Mouse (Mus musculus) kidney, adult 11 months (tissue): ENCODE data around the gene Suz12.
A peak's percentile ranks its signal among the peaks of the same experiment; 100 is the strongest.
"Not testable (repeated sequence)": the region's sequence is repeated elsewhere in the genome, so short reads cannot be mapped to it uniquely, and the experiment has no call there.

Experiments
- DNase-seq: peaks from one replicate; pipeline ENCODE4 v3.0.0; 2022

Suz12 gene

DNA sequence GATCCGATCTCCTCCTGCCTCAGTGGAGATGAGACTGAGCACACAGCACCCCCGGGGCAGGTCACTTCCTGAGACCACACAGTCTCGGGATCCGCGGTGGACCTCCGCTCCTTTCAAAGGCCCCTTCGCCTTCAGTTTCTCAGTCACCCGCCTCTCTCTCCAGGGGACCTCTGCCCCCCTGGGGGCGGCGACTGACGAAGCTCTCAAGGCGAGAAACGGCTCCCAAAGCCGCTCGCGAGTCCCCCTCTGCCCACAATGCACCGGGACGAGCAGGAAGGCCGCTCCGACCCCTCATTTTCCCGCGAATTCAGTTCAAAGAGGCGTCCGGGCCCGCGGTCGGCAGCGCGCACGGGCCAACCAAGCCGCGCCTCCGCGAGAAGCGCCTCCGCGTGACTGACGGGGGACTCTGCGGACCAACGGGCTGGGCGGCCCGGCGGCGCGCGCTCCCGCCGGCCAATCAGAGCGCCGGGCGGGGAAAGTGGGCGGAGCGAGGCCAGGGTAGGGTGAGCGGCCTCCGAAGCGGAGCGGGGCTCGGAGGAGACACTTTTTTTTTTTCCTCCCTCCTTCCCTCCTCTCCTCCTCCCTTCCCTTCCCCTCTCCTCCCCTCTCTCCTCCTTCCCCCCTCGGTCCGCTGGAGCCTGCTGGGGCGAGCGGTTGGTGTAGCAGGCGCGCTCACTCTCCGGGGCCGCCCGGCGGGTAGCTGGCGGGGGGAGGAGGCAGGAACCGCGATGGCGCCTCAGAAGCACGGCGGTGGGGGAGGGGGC lies at the start of gene Suz12:
TSS of gene Suz12 (plus strand) at position 515 of the 764 bp plus-strand sequence.
- peak; percentile 94 for DNase-seq

DNA sequence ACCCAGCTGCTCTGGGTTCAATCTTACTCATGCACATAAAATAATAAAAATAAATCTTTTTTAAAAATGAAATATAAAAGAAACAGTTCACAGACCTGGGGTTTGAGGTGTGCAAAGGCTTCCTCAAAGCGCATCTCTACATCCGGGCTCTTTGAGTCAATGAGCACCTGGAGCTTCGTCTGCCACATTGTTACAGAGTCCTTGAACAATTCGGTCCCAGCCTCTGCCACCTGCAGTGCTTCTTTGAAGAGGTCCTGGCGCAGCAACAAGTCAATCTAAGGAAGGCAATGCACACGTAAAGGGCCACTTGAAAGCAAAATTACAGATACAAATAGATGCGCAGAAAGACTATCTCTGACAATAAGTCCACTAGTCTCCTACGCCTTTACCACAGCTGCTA lies 49.8 kb upstream of the Suz12 start:
- DNase-seq: no peak

DNA sequence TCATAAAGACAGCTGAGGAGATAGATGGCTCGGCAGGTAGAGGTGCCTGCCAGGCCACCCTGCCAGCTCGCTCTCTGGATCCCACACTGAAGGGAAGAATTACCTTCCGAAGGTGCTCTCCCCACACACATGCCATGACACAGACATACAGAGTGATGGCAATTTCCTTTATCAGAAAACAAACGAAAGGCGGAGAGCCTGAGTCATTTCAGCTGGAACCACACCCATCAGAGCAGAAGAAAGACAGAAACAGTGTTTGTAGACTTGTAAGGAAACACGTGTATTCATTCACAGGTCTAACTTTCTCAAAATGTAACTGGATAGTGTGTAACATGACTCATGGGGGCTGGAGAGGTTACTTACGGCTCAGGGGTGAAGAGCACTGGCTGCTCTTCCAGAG lies 49.3 kb upstream of the Suz12 start:
- DNase-seq: no peak

DNA sequence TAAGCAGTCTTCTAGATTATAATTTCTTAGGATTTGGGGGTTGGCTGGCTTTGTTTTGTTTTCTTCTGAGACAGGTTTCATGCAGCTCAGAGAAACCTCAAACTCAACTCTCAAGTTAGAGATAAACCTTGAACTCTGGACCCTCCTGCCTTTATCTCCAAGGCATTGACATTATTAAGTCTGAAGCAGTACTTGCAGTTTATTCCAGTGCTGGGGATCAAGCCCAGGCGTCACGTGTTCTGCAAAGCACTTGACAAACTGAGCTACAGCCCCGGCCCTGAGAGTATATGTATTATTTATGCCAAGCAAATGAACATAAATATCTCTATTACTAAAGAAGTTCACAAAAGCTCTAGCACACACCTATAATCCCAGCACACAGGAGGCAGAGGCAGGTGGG lies 45.6 kb upstream of the Suz12 start:
- no peak for DNase-seq

DNA sequence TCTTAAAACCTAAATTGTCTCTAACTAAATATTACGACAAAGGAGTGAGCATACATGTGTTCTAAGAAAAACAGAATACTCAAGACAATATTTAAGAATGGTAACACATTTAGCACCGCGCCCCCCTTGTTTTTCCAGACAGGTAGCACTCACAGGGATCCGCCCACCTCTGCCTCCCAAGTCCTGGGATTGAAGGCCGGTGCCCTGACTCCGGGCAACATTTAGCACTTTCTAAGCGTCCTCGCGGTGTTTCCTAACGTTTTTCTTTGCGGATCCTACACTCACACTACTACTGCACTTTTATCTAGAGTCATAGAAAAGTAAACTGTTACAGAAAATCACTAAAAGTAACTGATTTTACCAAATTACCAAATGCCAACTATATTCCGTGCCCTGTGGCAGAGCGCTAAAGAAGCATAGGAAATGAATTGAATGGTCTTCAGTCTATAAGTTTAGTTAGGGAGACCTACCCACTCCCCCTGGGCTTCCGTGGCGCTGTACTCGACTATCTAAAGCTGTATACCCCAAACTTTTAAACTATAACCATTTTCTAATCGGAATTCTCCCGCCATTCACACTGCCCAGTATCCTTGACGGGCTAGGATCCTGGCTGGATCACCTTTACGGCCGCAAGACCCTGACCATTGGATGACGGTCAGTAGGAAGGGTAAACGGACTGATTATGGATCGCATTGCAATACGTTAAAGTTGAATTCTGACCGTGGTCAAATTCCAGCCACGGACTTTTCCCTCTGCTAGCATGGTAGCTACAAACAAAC lies 31.4 kb upstream of the Suz12 start:
- DNase-seq: no peak

DNA sequence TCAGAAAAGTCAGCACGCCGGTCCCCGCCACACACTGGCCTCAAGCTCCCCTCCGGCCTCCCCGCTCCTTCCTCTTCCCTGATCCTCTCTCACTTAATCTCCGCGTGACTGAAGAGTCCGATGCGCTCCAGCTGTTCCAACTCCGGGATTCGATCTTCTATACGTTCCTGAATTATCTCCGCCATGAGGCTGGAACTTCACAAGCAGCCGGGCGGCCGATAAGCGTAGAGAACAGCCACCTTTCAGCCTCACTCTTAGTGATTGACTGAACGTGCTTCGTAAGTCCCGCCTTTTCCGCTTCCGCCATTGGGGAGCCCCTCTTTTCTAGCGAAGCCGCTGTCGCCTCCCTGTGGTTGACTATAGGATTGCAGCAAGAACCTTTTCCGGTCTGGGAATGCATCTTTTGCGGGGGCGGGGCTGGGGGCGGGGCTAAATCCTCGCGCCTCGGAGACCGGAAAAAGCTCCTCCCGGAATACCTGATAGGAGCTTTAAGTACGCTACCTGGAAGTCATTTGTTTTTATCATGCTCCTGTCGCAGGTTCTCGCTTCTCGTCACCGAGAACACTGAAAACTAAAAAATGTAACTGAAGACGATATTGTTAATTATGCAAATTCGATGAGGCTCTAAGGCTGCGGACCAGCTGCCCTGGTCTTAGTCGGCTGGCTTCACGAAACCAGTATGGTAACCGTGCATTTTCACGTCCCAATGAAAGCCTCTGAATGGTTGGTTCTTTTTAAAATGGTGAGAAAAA lies 30.6 kb upstream of the Suz12 start, which contains the start of gene Utp6:
TSS of gene Utp6 (minus strand) at position 266 of the 752 bp plus-strand sequence.
- peak; percentile 96 for DNase-seq

DNA sequence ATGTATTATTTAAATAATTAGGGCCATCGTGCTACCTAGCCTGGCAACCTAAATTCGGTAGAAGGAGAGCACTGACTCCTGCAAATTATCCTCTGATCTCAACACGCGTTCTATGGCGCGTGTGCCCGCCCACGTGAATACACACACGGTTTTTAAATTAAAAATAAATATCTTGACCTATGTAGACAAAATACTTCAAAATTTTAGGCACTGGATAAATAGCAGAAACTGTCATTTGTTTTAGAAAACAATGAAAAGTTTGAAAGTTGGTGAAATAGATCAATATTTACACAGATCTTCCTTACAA lies 30.1 kb upstream of the Suz12 start:
- no peak for DNase-seq

DNA sequence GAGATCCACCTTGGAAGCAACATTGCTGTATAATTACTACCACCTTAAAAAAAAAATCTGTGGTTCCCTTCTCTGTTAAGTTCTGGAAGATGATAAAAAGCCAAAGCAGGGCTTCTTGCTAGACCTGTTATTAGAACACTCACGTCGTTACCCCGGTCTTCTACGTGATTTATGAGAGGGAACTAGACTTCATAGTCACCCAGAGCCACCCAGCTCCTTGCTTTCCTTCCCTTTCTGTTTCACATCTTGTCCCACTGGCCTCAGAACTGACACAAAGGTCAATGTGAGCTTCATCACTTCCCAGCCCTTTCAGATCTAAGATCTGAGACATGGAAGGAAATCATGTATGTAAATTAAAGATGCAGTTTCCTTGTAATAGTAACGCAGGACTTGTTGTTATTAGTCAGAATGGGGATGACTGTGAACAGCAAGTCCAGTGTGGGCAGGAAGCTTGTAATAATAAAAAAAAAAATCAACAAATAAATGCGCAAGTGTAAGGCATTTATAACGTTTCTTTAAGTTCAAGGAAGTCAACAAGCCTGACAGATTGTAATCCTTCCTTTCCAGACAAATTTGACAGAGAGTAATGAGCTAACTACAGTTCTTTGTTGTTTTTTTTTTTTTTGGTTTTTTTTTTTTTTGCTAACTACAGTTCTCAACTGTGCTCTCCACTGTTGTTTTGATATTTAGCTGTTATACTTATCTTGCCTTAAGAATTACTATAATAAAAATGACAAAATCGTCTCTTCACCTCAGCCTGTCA lies 29.5 kb upstream of the Suz12 start:
- no peak for DNase-seq

DNA sequence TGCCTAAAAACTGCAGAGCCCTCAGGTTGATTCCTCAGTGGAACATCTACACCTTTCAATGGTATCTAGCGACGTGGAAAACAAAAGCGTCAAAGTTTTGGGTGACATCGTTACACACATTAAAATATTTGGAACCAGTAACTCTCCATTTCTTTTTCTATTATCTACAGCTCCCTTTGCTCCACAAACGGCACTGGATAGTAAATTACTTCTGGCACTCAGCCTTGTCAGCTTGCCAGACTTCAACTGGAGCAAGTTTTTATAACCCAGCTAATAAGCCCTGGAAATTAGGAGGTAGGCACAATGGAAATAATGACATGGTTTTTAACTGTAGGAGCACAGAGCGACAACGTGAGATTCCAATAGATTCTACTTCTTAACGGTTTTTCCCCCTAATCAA lies 27.0 kb upstream of the Suz12 start:
- peak; percentile 20 for DNase-seq

DNA sequence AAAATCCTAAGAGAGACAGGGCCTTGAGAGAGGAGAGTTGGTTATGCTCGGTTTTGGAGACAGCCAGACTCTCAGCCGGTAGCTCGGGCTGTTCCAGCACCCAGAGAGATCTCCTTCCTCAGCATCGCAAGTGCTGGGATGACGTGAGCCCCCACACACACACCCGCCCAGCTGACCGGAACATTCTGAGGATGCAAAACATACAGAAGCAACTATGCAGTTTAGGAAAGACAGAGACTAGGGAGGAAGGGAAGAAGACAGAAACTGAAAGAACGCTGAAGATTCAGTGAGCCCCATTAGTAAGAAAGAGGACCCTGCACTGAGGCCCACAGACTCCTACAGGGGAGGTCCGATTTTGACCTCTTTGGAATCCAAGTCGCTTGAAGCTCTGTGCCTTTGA lies 25.2 kb upstream of the Suz12 start:
- DNase-seq: no peak

DNA sequence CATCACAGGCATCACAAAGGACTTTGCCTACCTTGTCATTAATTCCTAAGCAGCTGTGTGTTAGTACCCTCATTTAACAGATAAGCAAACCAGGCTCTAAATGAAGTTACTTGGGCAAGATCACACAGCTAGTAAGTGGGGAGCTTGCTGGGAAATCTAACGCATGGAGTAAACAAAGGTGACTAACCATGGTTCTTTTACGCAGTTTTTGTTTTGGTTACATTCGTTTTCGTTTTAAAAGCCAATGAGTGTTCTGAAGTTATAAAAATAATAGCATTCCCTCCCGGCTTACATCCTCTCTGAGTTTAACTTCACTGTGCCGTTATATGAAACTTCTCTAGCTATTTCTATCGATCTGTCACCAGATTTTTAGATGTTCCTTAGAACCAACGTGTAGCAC lies 19.8 kb upstream of the Suz12 start:
- DNase-seq: no peak

DNA sequence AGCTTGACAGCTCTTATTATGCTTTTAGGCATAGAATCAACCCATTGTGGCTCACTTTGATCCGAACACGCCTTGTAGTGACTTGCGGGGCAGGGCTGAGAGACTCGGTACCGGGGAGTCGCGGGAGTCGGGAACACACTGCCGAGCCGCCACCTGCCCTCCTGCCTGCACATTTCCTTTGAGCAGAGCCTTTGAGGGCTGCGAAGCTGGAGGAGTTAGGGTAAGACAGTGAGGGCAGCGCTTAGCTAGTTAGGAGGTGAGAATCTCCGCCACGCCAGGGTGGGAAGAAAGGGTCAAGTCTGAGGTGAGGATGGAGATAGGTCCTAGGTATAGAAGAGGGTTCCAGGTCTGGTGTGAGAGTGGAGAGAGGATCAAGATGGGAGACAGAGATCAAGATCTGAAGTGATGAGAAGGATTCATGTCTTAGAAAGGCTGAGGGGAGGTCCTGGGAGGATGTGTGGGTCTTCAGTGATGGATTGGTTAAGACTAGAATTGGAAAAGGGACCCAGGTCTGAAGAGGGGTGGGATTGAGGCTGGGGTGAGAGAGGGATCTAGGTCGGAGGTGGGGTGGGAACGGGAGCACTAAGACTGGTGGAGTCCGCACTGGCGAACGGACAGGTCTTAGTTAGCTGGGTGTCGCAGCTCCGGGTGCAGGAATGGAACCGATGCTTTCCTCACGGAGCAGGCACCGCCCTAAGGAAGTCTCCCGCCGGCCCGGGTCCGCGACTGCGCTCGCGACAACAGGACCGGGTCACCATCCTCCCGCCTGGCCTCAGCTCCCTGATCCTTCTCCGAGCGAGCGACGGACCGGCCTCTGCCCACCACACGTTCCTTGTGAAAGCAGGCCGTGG lies 19.1 kb upstream of the Suz12 start:
- DNase-seq: no peak

DNA sequence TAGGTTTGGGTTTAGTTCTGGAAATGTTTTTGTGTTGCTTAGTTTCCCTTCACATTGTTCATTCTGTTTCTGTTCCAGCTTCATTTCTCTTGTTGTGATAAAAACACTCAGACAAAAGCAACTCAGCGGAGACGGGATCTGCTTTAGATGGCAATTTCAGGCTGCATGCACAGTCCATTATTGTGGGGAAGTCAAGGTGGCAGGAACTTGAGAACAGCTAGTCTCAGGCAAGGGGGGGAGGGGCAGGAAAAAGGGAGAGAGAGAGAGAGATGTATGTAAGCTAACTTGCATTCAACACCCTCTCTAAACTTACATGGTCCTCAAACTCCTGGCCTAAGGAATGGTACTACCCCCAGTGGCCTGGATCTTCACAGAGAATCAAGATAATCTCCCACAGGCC lies 17.5 kb upstream of the Suz12 start:
- DNase-seq: no peak

DNA sequence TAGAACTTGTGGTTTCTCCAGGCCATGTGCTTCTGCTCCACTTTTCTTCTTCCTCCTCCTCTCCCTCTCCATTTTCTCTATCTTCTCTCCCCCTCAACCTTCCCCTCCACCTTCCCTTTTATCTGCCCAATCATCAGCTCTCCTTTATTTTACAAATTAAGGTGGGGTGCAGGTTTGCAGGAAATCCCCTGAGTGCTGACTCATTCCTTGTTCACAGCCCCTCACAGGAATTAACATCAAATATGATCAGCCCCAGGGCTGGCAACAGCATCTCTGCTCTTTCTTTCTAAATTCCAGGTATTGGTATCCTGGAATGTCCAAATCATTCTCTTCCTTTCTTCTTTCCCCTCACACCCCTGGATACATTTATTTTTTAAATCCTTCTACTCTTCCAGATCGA lies 16.7 kb upstream of the Suz12 start:
- no peak for DNase-seq

DNA sequence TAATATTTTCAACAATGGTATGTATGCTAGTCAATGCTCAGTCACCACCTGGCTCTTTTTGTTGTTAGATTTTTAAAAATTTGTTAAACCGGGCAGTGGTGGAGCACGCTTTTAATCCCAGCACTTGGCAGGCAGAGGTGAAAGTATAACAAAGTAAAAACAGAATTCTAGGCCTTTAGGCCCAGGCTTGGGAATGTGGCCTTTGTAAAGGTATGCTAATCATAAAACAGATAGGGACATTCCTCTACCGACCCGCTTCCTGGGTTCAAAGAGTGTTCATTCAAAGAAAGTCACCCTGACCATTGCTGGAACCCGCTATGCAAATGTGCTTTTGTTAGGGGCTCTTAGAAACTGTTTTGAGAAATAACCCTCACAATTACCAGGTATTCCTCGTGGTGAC lies 16.3 kb upstream of the Suz12 start:
- not testable (repeated sequence) for DNase-seq

DNA sequence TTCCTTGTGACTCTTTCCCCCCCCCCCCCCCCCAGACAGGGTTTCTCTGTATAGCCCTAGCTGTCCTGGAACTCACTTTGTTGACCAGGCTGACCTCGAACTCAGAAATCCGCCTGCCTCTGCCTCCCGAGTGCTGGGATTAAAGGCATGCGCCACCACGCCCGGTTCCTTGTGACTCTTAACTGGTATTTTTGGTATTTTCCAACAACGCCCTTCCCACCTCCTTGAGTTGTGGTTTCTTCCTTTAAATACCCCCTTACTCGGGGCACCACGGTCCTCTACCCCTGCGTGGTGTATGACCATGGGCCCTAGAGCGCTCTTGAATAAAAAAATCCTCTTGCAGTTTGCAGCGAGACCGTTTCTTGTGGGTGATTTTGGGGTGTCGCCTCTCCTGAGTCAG lies 15.8 kb upstream of the Suz12 start:
- not testable (repeated sequence) for DNase-seq

DNA sequence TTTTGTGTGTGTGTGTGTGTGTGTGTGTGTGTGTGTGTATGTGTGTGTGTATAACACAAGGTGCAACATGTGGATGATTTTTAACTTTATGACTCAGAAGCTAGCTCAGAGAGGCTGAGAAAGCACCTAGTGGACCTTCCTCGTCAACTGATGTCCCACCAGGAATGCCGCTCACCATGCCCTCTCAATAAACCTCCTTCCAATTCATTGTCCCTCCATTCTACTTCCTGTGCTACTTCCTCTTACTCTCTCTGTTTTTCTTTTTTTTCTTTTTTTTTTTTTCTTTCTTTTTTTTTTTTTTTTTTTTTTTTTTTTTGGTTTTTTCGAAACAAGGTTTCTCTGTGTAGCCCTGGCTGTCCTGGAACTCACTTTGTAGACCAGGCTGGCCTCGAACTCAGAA lies 15.2 kb upstream of the Suz12 start:
- not testable (repeated sequence) for DNase-seq

DNA sequence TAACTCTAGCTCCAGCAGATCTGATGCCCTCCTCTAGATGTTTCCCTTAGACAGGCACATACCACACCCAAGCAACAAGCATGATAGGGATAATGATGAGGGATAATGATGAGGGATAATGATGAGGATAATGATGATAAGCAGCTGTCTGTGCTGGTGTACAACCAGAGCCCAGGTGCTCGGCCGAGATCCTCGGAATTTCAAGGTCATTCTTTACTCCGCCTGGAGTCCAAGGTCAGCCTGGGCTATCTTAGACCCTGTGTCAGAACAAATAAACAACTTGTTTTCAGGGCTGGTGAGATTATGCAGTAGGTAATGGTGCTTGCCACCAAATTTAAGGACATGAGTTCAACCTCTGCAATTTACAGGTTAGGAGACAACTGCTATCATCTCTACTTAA lies 6.0 kb upstream of the Suz12 start:
- DNase-seq: no peak

DNA sequence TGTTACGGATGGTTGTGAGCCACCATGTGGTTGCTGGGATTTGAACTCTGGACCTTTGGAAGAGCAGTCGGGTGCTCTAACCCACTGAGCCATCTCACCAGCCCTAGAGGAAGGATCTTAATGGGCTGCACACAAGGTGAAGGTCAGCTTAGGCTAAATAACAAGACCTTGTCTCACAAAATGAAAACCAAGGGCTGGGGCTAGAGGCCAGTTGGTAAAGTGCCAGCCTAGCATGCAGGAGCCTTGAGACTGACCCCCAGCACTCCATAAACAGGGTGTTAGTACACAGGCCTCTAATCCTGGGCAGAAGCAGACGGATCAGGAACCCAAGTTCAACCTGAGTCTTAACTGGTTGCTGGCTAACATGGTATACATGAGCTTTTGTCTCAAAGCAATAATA lies 5.0 kb upstream of the Suz12 start:
- DNase-seq: no peak

DNA sequence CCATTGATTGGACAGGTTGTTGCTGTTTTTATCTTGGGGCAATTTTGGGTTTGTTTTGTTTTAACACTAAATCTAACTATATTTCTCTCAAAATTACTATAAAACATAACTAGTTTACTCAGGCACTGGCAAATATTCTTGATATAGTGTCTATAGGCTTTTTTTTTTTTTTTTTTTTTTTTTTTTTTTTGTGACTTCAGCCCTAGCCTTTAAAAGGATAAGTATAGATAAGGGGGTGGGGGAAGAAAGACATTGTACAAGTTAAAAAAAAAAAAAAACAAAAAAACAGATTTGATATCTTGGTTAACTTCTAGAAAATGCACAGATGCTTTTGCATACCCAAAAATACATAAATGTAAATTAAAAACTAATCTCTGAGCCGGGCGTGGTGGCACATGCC lies 2.8 kb upstream of the Suz12 start:
- DNase-seq: no peak

DNA sequence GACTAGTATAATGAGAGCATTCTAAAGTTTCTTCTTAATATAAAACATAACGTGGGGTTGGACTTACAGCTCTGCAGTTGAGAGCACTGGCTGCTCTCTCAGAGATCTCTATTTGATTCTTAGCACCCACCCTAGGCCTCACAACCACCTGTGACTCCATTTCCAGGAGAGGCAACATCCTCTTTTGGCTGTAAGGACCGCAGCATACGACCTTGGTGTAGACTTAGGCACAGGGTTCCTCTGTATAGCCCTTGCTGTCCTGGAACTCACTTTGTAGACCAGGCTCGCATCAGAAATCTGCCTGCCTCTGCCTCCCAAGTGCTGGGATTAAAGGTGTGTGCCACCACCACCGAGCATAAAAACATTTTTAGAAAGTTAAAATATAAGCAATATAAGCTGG lies 1.3 kb upstream of the Suz12 start:
- DNase-seq: no peak

DNA sequence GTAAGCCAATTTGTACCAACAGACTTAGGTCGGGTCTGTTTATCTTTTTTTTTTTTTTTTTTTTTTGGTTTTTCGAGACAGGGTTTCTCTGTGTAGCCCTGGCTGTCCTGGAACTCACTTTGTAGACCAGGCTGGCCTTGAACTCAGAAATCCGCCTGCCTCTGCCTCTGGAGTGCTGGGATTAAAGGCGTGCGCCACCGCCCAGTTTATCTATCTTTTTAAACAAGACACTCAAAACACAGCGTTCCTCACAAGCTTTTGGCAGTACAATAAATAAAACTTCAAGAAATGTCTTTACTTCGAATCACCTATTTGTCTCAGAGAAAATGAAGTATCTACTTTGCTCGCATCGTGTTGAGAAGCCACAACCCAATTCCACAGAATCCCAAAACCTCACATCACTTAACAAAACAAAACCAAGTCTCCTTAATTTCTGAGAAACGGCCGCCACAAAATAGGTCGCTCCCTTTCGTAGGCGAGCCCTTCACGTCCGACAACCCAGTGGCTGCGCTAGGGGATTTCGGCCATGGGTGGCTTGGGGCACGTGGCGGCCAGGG lies 793 bp upstream of the Suz12 start:
- DNase-seq: no peak
